Mouse (Mus musculus) erythroblast, embryonic 14.5 days (primary cell): ENCODE results near the gene Dgkh. TPM values are rescaled to one million over a fixed set of nuclear protein-coding genes. Genes with fewer than 3 reads are reported as not detected.

Experiments used
- H3K27me3 ChIP-seq: 2 replicates; pipeline ENCODE4 v1.6.1; 2012; ENCODE audit warnings: inconsistent platforms; ENCODE audit not compliant: control insufficient read depth
- H3K36me3 ChIP-seq: 2 replicates; pipeline ENCODE4 v1.6.1; 2012; ENCODE audit warnings: mild to moderate bottlenecking, inconsistent platforms; ENCODE audit not compliant: control insufficient read depth
- H3K4me1 ChIP-seq: 2 replicates; pipeline ENCODE4 v1.6.1; 2012; ENCODE audit warnings: inconsistent platforms; ENCODE audit not compliant: control insufficient read depth
- H3K4me3 ChIP-seq: replicated peaks from 2 replicates; pipeline ENCODE3; 2012; ENCODE audit warnings: moderate library complexity, mild to moderate bottlenecking, inconsistent platforms
- H3K9me3 ChIP-seq: 2 replicates; pipeline ENCODE4 v1.6.1; 2012; ENCODE audit warnings: low read length, inconsistent platforms, mixed read lengths; ENCODE audit not compliant: control insufficient read depth
- GATA1 ChIP-seq: IDR thresholded peaks from 2 replicates; pipeline ENCODE4 v1.6.1; 2012; ENCODE audit warnings: low read length, inconsistent platforms, mixed read lengths
- TAL1 ChIP-seq: IDR thresholded peaks from 3 replicates; pipeline ENCODE4 v1.6.1; 2012; ENCODE audit warnings: low read length, inconsistent platforms, mixed read lengths
- polyA plus RNA-seq: library from polyadenylated mRNA; stranded (reverse); fragments of >175 nt; gene quantifications from 2 replicates; pipeline ENCODE4 v1.2.3, GENCODE M21; 2012

The Dgkh gene
- polyA plus RNA-seq, 1 experiment = not detected

- Histone ChIP-seq H3K36me3 (no peaks in the 10 kb centered on the region), H3K4me3 (no peak overlapping the region), H3K27me3 (no peaks in the 10 kb centered on the region), H3K9me3 (no peaks in the 10 kb centered on the region), H3K4me1 (peaks cover 13% of the 10 kb centered on the region)
- TF ChIP-seq GATA1 = no peak
- TF ChIP-seq TAL1 = no peak
These were observed 191.3 kb downstream of the Dgkh start for GRCm38 (mm10) chr14:78541319-78541718.

- TF ChIP-seq GATA1 (no peak), TAL1 (no peak)
- Histone ChIP-seq H3K9me3 (no peaks in the 10 kb centered on the region), H3K4me1 (peaks cover 24% of the 10 kb centered on the region), H3K4me3 (no peak overlapping the region), H3K36me3 (no peaks in the 10 kb centered on the region), H3K27me3 (no peaks in the 10 kb centered on the region)
These were observed 192.8 kb downstream of the Dgkh start for GRCm38 (mm10) chr14:78539821-78540220.

- no peak for TF ChIP-seq GATA1
- no peak for TF ChIP-seq TAL1
- peaks cover 28% of the 10 kb centered on the region for H3K4me1 ChIP-seq
- H3K9me3 ChIP-seq = no peaks in the 10 kb centered on the region
- no peaks in the 10 kb centered on the region for H3K27me3 ChIP-seq
- no peaks in the 10 kb centered on the region for H3K36me3 ChIP-seq
- no peak overlapping the region for H3K4me3 ChIP-seq
These were observed 193.8 kb downstream of the Dgkh start for GRCm38 (mm10) chr14:78538572-78539320.

GRCm38 (mm10) chr14:78537551-78537950, 195.0 kb downstream of the Dgkh start:
- TF ChIP-seq GATA1 = no peak
- TF ChIP-seq TAL1 = no peak
- Histone ChIP-seq H3K4me3 (peak overlapping the region; percentile 90), H3K4me1 (peaks cover 33% of the 10 kb centered on the region), H3K9me3 (no peaks in the 10 kb centered on the region), H3K36me3 (no peaks in the 10 kb centered on the region), H3K27me3 (no peaks in the 10 kb centered on the region)

- Histone ChIP-seq H3K36me3 (peaks cover 1% of the 10 kb centered on the region), H3K4me1 (peaks cover 43% of the 10 kb centered on the region), H3K9me3 (no peaks in the 10 kb centered on the region), H3K4me3 (peak within 1 kb of the TSS; percentile 90), H3K27me3 (no peaks in the 10 kb centered on the region)
- TF ChIP-seq GATA1 (no peak), TAL1 (no peak)
These were observed 196.1 kb downstream of the Dgkh start, which contains the start of gene Akap11 for GRCm38 (mm10) chr14:78536281-78537165. TSS of gene Akap11 (minus strand) at chr14:78536808.

GRCm38 (mm10) chr14:78535366-78535765, 197.2 kb downstream of the Dgkh start:
- no peak for TF ChIP-seq TAL1
- no peak for TF ChIP-seq GATA1
- Histone ChIP-seq H3K36me3 (peaks cover 3% of the 10 kb centered on the region), H3K4me3 (peak overlapping the region; percentile 90), H3K4me1 (peaks cover 46% of the 10 kb centered on the region), H3K27me3 (no peaks in the 10 kb centered on the region), H3K9me3 (no peaks in the 10 kb centered on the region)

- no peak overlapping the region for H3K4me3 ChIP-seq
- no peak for TF ChIP-seq GATA1
- no peak for TF ChIP-seq TAL1
- H3K4me1 ChIP-seq = peaks cover 49% of the 10 kb centered on the region
- no peaks in the 10 kb centered on the region for H3K27me3 ChIP-seq
- H3K9me3 ChIP-seq = no peaks in the 10 kb centered on the region
- H3K36me3 ChIP-seq = peaks cover 3% of the 10 kb centered on the region
These were observed 197.9 kb downstream of the Dgkh start for GRCm38 (mm10) chr14:78534651-78535050.

GRCm38 (mm10) chr14:78533701-78534100, 198.9 kb downstream of the Dgkh start:
- no peak for TF ChIP-seq GATA1
- H3K9me3 ChIP-seq = no peaks in the 10 kb centered on the region
- H3K27me3 ChIP-seq = no peaks in the 10 kb centered on the region
- peaks cover 3% of the 10 kb centered on the region for H3K36me3 ChIP-seq
- H3K4me1 ChIP-seq = peaks cover 57% of the 10 kb centered on the region
- H3K4me3 ChIP-seq = no peak overlapping the region

- no peaks in the 10 kb centered on the region for H3K27me3 ChIP-seq
- no peak overlapping the region for H3K4me3 ChIP-seq
- TF ChIP-seq TAL1 (no peak), GATA1 (no peak)
- H3K36me3 ChIP-seq = peaks cover 3% of the 10 kb centered on the region
- H3K4me1 ChIP-seq = peaks cover 54% of the 10 kb centered on the region
- no peaks in the 10 kb centered on the region for H3K9me3 ChIP-seq
These were observed 200.2 kb downstream of the Dgkh start for GRCm38 (mm10) chr14:78532345-78532744.
